16 mouse cellular contexts compared by ENCODE assay signal in genomic region chr19:20875881-20876280, GRCm38 (mm10).
"Had no signal": no experiment of that assay in that cellular context is flagged by ENCODE, and none has a peak within 500 bp of the region (broad histone marks: within the 10 kb centered on the region; RNA-seq: fewer than 3 reads in every experiment).

No protein-coding gene starts in this region.

- H3K27me3 ChIP-seq: limb, embryonic 12.5 days; liver, embryonic 13.5 days; lung, embryonic 15.5 days; neural tube, embryonic 12.5 days had no signal

- H3K27ac ChIP-seq: limb, embryonic 12.5 days; liver, embryonic 13.5 days; lung, embryonic 15.5 days; midbrain, embryonic 10.5 days; neural tube, embryonic 12.5 days had no signal

- H3K9ac ChIP-seq: limb, embryonic 12.5 days; liver, embryonic 13.5 days; liver, postnatal 0 days; lung, embryonic 15.5 days; neural tube, embryonic 12.5 days had no signal

- H3K4me3 ChIP-seq: limb, embryonic 12.5 days; liver, embryonic 13.5 days; lung, embryonic 15.5 days; midbrain, embryonic 10.5 days; myocyte; neural tube, embryonic 12.5 days had no signal

- H3K9me3 ChIP-seq: limb, embryonic 12.5 days; liver, embryonic 13.5 days; lung, embryonic 15.5 days; midbrain, embryonic 10.5 days; neural tube, embryonic 12.5 days had no signal

- DNase-seq: kidney, adult 8-10 months; kidney, postnatal 25 days; layer of hippocampus, adult 9-11 months; layer of hippocampus, postnatal 36 days; liver; liver, embryonic 13.5 days; liver, postnatal 0 days; lung, postnatal 36 days; midbrain, embryonic 14.5 days; right cerebral cortex, postnatal 14 days had no signal

- H3K4me1 ChIP-seq: limb, embryonic 12.5 days; liver, embryonic 13.5 days; lung, embryonic 15.5 days; midbrain, embryonic 10.5 days; neural tube, embryonic 12.5 days had no signal

- H3K4me2 ChIP-seq: limb, embryonic 12.5 days; liver, embryonic 13.5 days; lung, embryonic 15.5 days; neural tube, embryonic 12.5 days had no signal

- ATAC-seq: intestine, postnatal 0 days; liver, postnatal 0 days had no signal

- H3K36me3 ChIP-seq: limb, embryonic 12.5 days; liver, embryonic 13.5 days; lung, embryonic 15.5 days; midbrain, embryonic 10.5 days; neural tube, embryonic 12.5 days had no signal
